Mouse (Mus musculus) myocyte (in vitro differentiated cells): Measurements from ENCODE around the gene Sox11. TPM values are rescaled to one million over a fixed set of nuclear protein-coding genes. Genes with fewer than 3 reads are reported as not detected.

Experiments used
- H3K27me3 ChIP-seq: one replicate; pipeline ENCODE4 v1.6.1; 2011; ENCODE audit not compliant: control insufficient read depth, insufficient read depth, insufficient read length
- H3K36me3 ChIP-seq: one replicate; pipeline ENCODE4 v1.6.1; 2011; ENCODE audit not compliant: control insufficient read depth, insufficient read depth
- H3K4me2 ChIP-seq: one replicate; pipeline ENCODE4 v1.6.1; 2011; ENCODE audit warnings: low read depth, control low read depth
- H3K4me3 ChIP-seq: one replicate; pipeline ENCODE4 v1.5.1; 2011; ENCODE audit warnings: mild to moderate bottlenecking, control low read depth, moderate library complexity
- H3K79me2 ChIP-seq: one replicate; pipeline ENCODE4 v1.6.1; 2011; ENCODE audit not compliant: control insufficient read depth, insufficient read depth
- H3ac ChIP-seq: one replicate; pipeline ENCODE4 v1.6.1; 2011; ENCODE audit not compliant: control insufficient read depth, insufficient read length
- CEBPB ChIP-seq: IDR thresholded peaks from 2 replicates; pipeline ENCODE4 v1.6.1; 2011; ENCODE audit warnings: mild to moderate bottlenecking, moderate library complexity; ENCODE audit not compliant: poor library complexity, insufficient read depth, severe bottlenecking
- E2F4 ChIP-seq: IDR thresholded peaks from one replicate; pipeline ENCODE4 v1.6.1; 2011; ENCODE audit warnings: mild to moderate bottlenecking, control low read depth, moderate library complexity; ENCODE audit not compliant: insufficient read depth
- MAX ChIP-seq: IDR thresholded peaks from one replicate; pipeline ENCODE4 v1.6.1; 2011; ENCODE audit warnings: low read depth, mild to moderate bottlenecking, control low read depth
- MYOD1 ChIP-seq, 3 experiments: IDR thresholded peaks; one replicate each; pipeline ENCODE4 v1.6.1; 2011; ENCODE audit warnings: control low read depth in 2 of 3, low read depth in 2 of 3, mild to moderate bottlenecking in 2 of 3, moderate library complexity in 1 of 3; ENCODE audit not compliant: insufficient read length in 2 of 3, control insufficient read depth in 1 of 3
- MYOG ChIP-seq, 3 experiments: IDR thresholded peaks; one replicate each; pipeline ENCODE4 v1.6.1; 2011; ENCODE audit warnings: control low read depth in 2 of 3, low read depth in 2 of 3, mild to moderate bottlenecking in 2 of 3; ENCODE audit not compliant: insufficient read length in 2 of 3, control insufficient read depth in 1 of 3, insufficient read depth in 1 of 3
- POLR2A ChIP-seq: IDR thresholded peaks from one replicate; pipeline ENCODE4 v1.6.1; 2011; ENCODE audit warnings: low read depth, mild to moderate bottlenecking, control low read depth, moderate library complexity; ENCODE audit not compliant: insufficient read length
- POLR2AphosphoS2 ChIP-seq: IDR thresholded peaks from one replicate; pipeline ENCODE4 v1.6.1; 2011; ENCODE audit warnings: low read depth, control low read depth; ENCODE audit not compliant: insufficient read length
- REST ChIP-seq: IDR thresholded peaks from one replicate; pipeline ENCODE4 v1.6.1; 2011; ENCODE audit warnings: mild to moderate bottlenecking, control low read depth, moderate library complexity; ENCODE audit not compliant: insufficient read depth, insufficient read length
- SRF ChIP-seq: IDR thresholded peaks from one replicate; pipeline ENCODE4 v1.6.1; 2011; ENCODE audit warnings: low read depth; ENCODE audit not compliant: control insufficient read depth, insufficient read length
- TCF12 ChIP-seq: IDR thresholded peaks from one replicate; pipeline ENCODE4 v1.6.1; 2011; ENCODE audit warnings: mild to moderate bottlenecking, control low read depth; ENCODE audit not compliant: poor library complexity, insufficient read depth, severe bottlenecking
- TCF3 ChIP-seq: IDR thresholded peaks from one replicate; pipeline ENCODE4 v1.6.1; 2011; ENCODE audit warnings: low read depth, control low read depth; ENCODE audit not compliant: insufficient read length
- USF1 ChIP-seq: IDR thresholded peaks from one replicate; pipeline ENCODE4 v1.6.1; 2011; ENCODE audit warnings: low read depth, mild to moderate bottlenecking, control low read depth, moderate library complexity
- polyA plus RNA-seq: library from polyadenylated mRNA; unstranded; fragments of >200 nt; fragmentation: generic; extraction: Trizol; gene quantifications from one replicate; pipeline ENCODE4 v1.2.1, GENCODE M21; 2012; ENCODE audit warnings: missing spikeins

Gene Sox11
- polyA plus RNA-seq, 1 experiment: 11.3 TPM

GRCm38 (mm10) chr12:27320705-27321104, 21.7 kb downstream of the Sox11 start:
- Histone ChIP-seq H3K27me3 (no peaks in the 10 kb centered on the region), H3K4me2 (no peak overlapping the region), H3K79me2 (no peaks in the 10 kb centered on the region), H3K36me3 (no peaks in the 10 kb centered on the region), H3ac (no peak overlapping the region), H3K4me3 (no peak overlapping the region)
- TF ChIP-seq MAX (no peak), POLR2AphosphoS2 (no peak), USF1 (no peak), E2F4 (no peak), POLR2A (no peak), MYOG (IDR thresholded peaks at IDR 0.05; ENCODE audit: control insufficient read depth in 1 of 3, insufficient read depth in 1 of 3, insufficient read length in 2 of 3, low read depth in 2 of 3) (no peak), REST (no peak)

DNA sequence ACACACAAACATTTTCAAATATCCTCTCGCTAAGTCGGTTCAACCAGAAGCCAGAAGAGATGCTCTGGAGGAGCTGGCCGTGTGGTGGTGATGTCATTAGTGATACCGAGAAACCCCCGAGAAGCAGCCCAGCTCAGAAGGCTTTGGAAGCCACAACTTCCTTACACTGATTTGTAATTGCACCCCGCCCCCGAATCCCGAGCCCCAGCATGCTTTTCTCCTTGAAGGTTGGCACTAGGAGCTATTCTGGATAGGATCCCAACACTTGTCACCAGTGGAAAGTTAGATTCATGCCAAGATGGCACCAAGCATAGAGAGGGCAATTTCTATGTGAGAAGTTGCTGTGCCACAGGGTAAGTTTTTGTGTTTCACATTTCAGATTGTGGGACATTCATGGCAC, 29.4 kb downstream of the Sox11 start:
- no peaks in the 10 kb centered on the region for H3K79me2 ChIP-seq
- H3ac ChIP-seq: no peak overlapping the region
- H3K4me3 ChIP-seq: no peak overlapping the region
- TF ChIP-seq TCF3 (no peak), REST (no peak), USF1 (no peak), SRF (no peak), POLR2AphosphoS2 (no peak), MYOD1 (IDR thresholded peaks at IDR 0.05; ENCODE audit: control insufficient read depth in 1 of 3, insufficient read length in 2 of 3, low read depth in 2 of 3) (no peak), E2F4 (no peak), TCF12 (no peak), CEBPB (no peak), MYOG (IDR thresholded peaks at IDR 0.05; ENCODE audit: control insufficient read depth in 1 of 3, insufficient read depth in 1 of 3, insufficient read length in 2 of 3, low read depth in 2 of 3) (no peak), POLR2A (no peak), MAX (no peak)
- no peaks in the 10 kb centered on the region for H3K36me3 ChIP-seq
- no peaks in the 10 kb centered on the region for H3K27me3 ChIP-seq
- H3K4me2 ChIP-seq: no peak overlapping the region

DNA sequence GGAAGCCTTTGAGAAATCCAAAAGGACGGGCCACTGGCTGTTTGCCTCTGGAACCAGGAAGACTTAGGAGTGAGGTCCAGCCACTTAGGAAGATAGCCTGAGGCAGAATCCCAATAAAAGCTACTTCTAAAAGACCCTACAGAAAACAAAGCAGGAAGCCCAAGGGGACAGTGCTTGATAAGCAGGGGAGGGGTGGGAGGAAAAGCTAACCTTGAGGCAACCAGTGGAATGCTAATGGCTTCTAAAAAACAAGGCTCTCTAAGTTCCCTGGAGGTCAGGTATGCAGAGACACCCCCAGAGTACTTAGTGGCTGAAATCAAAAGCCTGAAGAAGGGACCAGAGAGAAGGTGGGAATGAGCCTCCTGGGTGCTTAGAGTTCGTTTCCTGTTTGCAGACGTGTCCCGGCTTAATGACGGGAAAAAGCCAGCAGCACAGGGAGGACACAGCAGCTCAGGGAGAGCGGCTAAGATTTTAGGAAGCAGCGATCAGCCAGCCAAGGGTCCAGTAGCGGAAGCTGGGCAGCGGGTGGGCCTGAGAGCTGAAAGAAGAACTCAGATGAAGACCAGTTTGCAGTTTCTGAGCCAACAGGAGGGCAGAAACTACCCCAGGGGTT, 30.4 kb downstream of the Sox11 start:
- H3K79me2 ChIP-seq: no peaks in the 10 kb centered on the region
- H3K36me3 ChIP-seq: no peaks in the 10 kb centered on the region
- no peak for TF ChIP-seq POLR2A
- no peak for TF ChIP-seq E2F4
- TF ChIP-seq CEBPB: no peak
- no peak for TF ChIP-seq TCF3
- no peak for TF ChIP-seq REST
- TF ChIP-seq POLR2AphosphoS2: no peak
- TF ChIP-seq MAX: no peak
- no peak overlapping the region for H3K4me3 ChIP-seq
- no peak overlapping the region for H3ac ChIP-seq
- no peak overlapping the region for H3K4me2 ChIP-seq
- H3K27me3 ChIP-seq: no peaks in the 10 kb centered on the region

- no peaks in the 10 kb centered on the region for H3K27me3 ChIP-seq
- H3K36me3 ChIP-seq: no peaks in the 10 kb centered on the region
- no peak overlapping the region for H3ac ChIP-seq
- no peak overlapping the region for H3K4me3 ChIP-seq
- no peaks in the 10 kb centered on the region for H3K79me2 ChIP-seq
- H3K4me2 ChIP-seq: no peak overlapping the region
- no peak for TF ChIP-seq SRF
- no peak for TF ChIP-seq USF1
- no peak for TF ChIP-seq REST
- TF ChIP-seq POLR2A: no peak
- TF ChIP-seq MYOD1 (IDR thresholded peaks at IDR 0.05; ENCODE audit: control insufficient read depth in 1 of 3, insufficient read length in 2 of 3, low read depth in 2 of 3): no peak
- no peak for TF ChIP-seq MAX
- no peak for TF ChIP-seq CEBPB
- TF ChIP-seq POLR2AphosphoS2: no peak
- TF ChIP-seq TCF3: no peak
- TF ChIP-seq MYOG (IDR thresholded peaks at IDR 0.05; ENCODE audit: control insufficient read depth in 1 of 3, insufficient read depth in 1 of 3, insufficient read length in 2 of 3, low read depth in 2 of 3): no peak
- TF ChIP-seq E2F4: no peak
- no peak for TF ChIP-seq TCF12
Observed at GRCm38 (mm10) chr12:27311316-27311832, 31.0 kb downstream of the Sox11 start.

GRCm38 (mm10) chr12:27310703-27311102, 31.7 kb downstream of the Sox11 start:
- Histone ChIP-seq H3K27me3 (no peaks in the 10 kb centered on the region), H3K79me2 (no peaks in the 10 kb centered on the region), H3K4me3 (no peak overlapping the region), H3K4me2 (no peak overlapping the region), H3K36me3 (no peaks in the 10 kb centered on the region), H3ac (no peak overlapping the region)
- TF ChIP-seq CEBPB (no peak), E2F4 (no peak), POLR2AphosphoS2 (no peak), TCF12 (no peak), USF1 (no peak), REST (no peak), TCF3 (no peak)
